Mouse (Mus musculus) embryonic facial prominence, embryonic 15.5 days (tissue): ENCODE results near the gene Gm6040. TPM values are rescaled to one million over a fixed set of nuclear protein-coding genes. Genes with fewer than 3 reads are reported as not detected.

Experiments used
- ATAC-seq: fragments of 200-750 bp; cut with Nextera tagmentation; 2 replicates; pipeline ENCODE4 v1.8.0; 2017; ENCODE audit warnings: low read depth, moderate TSS enrichment; ENCODE audit not compliant: insufficient number of reproducible peaks, low FRiP score, low TSS enrichment
- H3K27ac ChIP-seq: fragments of 300-500 bp; sonication (generic); replicated peaks from 2 replicates; pipeline ENCODE4 v1.5.1; 2015; ENCODE audit warnings: mild to moderate bottlenecking, inconsistent platforms
- H3K27me3 ChIP-seq: fragments of 300-500 bp; sonication (generic); 2 replicates; pipeline ENCODE4 v1.6.1; 2015; ENCODE audit warnings: inconsistent platforms
- H3K36me3 ChIP-seq: fragments of 300-500 bp; sonication (generic); 2 replicates; pipeline ENCODE4 v1.6.1; 2015; ENCODE audit warnings: mild to moderate bottlenecking, inconsistent platforms
- H3K4me1 ChIP-seq: fragments of 300-500 bp; sonication (generic); 2 replicates; pipeline ENCODE4 v1.6.1; 2015; ENCODE audit warnings: inconsistent platforms
- H3K4me2 ChIP-seq: fragments of 300-500 bp; sonication (generic); replicated peaks from 2 replicates; pipeline ENCODE4 v1.6.1; 2015; ENCODE audit warnings: mild to moderate bottlenecking, inconsistent platforms
- H3K4me3 ChIP-seq: fragments of 300-500 bp; sonication (generic); replicated peaks from 2 replicates; pipeline ENCODE4 v1.5.1; 2015; ENCODE audit warnings: mild to moderate bottlenecking, inconsistent platforms
- H3K9ac ChIP-seq: fragments of 300-500 bp; sonication (generic); 2 replicates; pipeline ENCODE4 v1.6.1; 2015; ENCODE audit warnings: inconsistent platforms
- H3K9me3 ChIP-seq: fragments of 300-500 bp; sonication (generic); replicated peaks from 2 replicates; pipeline ENCODE4 v1.6.1; 2016; ENCODE audit warnings: inconsistent platforms
- WGBS: fragments of 180-500 bp; shearing (Covaris S2); methylation state at CpG from one replicate; pipeline ENCODE4 v1.1.7; 2015; 5-methylcytosine and 5-hydroxymethylcytosine counted together
- polyA plus RNA-seq: library from polyadenylated mRNA; unstranded; fragments of >200 nt; fragmentation: Nextera tagmentation; extraction: Ambion mirVana; gene quantifications from 2 replicates; pipeline ENCODE4 v1.2.1, GENCODE M21; 2015

The Gm6040 gene
- not detected in 2 replicates for polyA plus RNA-seq

DNA sequence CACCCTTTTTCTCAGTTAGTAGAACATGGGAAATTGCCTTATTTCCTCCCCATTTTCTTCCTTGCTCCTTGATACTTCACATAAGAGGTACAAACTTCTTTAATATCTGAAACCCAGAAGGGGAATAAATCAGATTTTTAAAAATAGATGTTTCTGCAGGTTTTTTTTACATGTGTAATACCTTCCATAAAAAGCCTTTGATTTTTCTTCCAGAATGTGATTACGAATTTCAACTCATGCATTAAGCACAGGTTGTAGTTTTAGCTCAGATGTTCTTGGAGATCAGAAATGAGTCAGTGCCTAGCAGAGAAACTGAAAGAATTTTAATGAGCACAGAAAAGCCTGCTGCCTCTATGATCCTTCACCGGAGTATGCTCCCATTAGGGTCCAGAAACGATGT, at the start of gene Gm6040:
Gm6040 (minus strand) TSS at position 101 of the 400 bp plus-strand sequence.
- Histone ChIP-seq H3K4me3 (no peak within 1 kb of the TSS), H3K27ac (no peak within 1 kb of the TSS), H3K36me3 (no peaks in the 10 kb centered on the region), H3K9me3 (no peaks in the 10 kb centered on the region), H3K27me3 (no peaks in the 10 kb centered on the region), H3K9ac (no peak within 1 kb of the TSS), H3K4me2 (no peak within 1 kb of the TSS), H3K4me1 (no peaks in the 10 kb centered on the region)
- WGBS = 70% methylated on average over 3 of the region's 3 CpGs
- ATAC-seq = no peak

DNA sequence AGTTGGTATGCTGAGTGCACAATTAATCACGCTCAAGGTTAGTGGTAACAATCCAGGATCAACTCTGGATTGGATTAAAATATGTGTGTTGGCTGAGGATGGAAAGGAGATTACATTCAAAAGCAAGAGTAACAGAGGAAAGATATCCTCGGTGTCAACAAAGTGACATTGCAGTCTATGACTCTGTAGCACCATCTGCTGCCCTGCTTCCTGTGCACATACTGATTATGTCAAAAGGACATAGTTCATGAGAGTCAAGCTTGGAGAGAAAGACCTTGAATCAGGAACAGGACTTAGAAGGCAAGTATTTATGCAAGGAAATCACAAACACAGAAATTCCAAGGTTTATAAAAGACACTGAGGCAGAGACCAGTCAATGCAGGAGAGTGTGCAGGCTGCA, 42.7 kb upstream of the Gm6040 start:
- H3K4me1 ChIP-seq = no peaks in the 10 kb centered on the region
- H3K27me3 ChIP-seq = no peaks in the 10 kb centered on the region
- H3K4me3 ChIP-seq = no peak overlapping the region
- H3K27ac ChIP-seq = no peak overlapping the region
- WGBS = 72% methylated on average over 2 of the region's 2 CpGs
- no peak overlapping the region for H3K4me2 ChIP-seq
- no peak overlapping the region for H3K9ac ChIP-seq
- H3K9me3 ChIP-seq = no peaks in the 10 kb centered on the region
- H3K36me3 ChIP-seq = no peaks in the 10 kb centered on the region
- ATAC-seq = no peak

DNA sequence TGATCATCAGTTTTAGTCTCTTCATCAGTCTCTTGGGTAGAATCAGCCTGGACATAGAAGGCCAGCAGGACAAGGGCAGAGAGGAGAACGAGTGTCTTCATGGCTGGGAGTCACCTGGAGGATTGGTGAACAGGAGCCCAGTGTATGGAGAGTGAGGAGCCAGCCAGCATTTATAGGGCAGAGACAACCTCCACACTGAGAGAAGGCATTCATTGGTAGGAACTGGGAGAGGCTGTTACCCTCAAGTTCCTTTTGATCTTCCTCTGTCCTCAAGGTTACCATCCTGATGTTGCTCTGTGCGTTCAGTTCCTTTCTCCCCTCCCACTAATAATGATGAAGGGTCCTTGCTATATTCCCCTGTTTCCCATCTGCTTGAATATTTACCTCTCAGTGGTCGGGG, 22.7 kb upstream of the Gm6040 start, which contains the start of gene AY761185:
AY761185 (minus strand) TSS at position 101 of the 400 bp plus-strand sequence.
- Histone ChIP-seq H3K9me3 (no peaks in the 10 kb centered on the region), H3K27ac (no peak within 1 kb of the TSS), H3K27me3 (no peaks in the 10 kb centered on the region), H3K4me1 (no peaks in the 10 kb centered on the region), H3K36me3 (no peaks in the 10 kb centered on the region), H3K9ac (no peak within 1 kb of the TSS), H3K4me2 (no peak within 1 kb of the TSS), H3K4me3 (no peak within 1 kb of the TSS)
- no peak for ATAC-seq
- 61% methylated on average over 3 of the region's 3 CpGs for WGBS

DNA sequence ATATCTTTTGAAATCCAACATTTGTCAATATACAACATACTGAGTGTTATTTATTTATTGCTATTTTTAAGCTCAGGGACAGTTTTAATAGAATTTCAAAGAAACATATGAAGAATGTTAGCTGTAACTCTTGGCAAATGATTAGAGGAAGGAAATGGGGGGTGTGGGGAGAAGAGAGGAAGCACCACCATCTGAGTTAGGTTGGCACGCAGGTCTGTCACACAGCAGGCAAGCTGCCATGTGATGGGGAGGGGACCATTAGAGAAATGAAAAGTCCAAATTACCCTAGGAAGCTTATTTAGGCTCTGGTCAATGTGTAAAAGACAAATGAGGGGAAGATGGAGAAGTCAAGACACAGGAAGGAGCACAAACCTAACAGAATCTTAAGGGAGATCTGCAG, 9.6 kb downstream of the Gm6040 start:
- Histone ChIP-seq H3K4me1 (no peaks in the 10 kb centered on the region), H3K9ac (no peak overlapping the region), H3K9me3 (0 out of 2 replicates have a peak, but pooled peaks cover 7% of the 10 kb centered on the region), H3K27me3 (no peaks in the 10 kb centered on the region), H3K4me2 (no peak overlapping the region), H3K27ac (no peak overlapping the region), H3K4me3 (no peak overlapping the region), H3K36me3 (no peaks in the 10 kb centered on the region)
- WGBS = 81% methylated on average over 1 of the region's 1 CpGs
- no peak for ATAC-seq

DNA sequence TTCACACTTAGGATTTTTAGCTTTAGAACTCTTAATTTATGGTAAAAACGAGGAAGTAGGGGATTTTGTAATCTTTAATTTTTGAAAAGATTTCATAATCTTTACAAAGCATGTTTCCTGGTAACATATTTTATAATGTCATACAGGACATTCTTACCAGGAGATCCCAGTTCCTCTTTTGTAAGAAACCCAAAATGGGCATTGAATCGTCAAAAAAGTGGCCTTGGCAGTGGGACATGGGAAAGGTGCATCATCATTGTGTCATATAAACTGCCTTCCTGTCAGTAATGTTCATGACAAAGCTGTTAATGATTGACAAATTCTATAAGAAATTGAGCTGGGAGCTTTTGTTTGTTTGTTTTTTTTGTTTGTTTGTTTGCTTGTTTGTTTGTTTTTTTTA, 13.6 kb downstream of the Gm6040 start:
- no peak overlapping the region for H3K4me3 ChIP-seq
- 54% methylated on average over 2 of the region's 2 CpGs for WGBS
- no peaks in the 10 kb centered on the region for H3K4me1 ChIP-seq
- H3K36me3 ChIP-seq = no peaks in the 10 kb centered on the region
- no peaks in the 10 kb centered on the region for H3K9me3 ChIP-seq
- no peak overlapping the region for H3K27ac ChIP-seq
- ATAC-seq = no peak
- H3K4me2 ChIP-seq = no peak overlapping the region
- H3K9ac ChIP-seq = no peak overlapping the region
- no peaks in the 10 kb centered on the region for H3K27me3 ChIP-seq

DNA sequence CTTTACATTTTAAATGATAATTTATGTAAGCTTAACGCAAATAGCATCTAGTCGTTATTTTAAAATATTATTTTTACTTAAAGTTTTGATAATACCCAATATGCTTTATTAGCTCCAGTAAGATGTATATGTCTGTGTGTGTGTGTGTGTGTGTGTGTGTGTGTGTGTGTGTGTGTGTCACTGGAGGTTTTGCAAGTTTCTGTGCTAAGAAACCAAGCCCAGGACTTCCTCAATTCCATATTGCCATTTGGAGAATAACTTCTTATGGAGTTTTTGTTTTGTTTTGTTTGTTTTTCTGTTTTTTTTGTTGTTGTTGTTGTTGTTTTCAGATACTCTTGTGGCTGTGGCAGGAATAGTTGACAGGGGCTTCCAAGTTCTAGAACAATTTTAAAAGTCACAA, 14.8 kb downstream of the Gm6040 start:
- 83% methylated on average over 2 of the region's 2 CpGs for WGBS
- H3K4me2 ChIP-seq = no peak overlapping the region
- no peaks in the 10 kb centered on the region for H3K4me1 ChIP-seq
- no peaks in the 10 kb centered on the region for H3K9me3 ChIP-seq
- no peak overlapping the region for H3K9ac ChIP-seq
- H3K27ac ChIP-seq = no peak overlapping the region
- no peaks in the 10 kb centered on the region for H3K36me3 ChIP-seq
- H3K27me3 ChIP-seq = no peaks in the 10 kb centered on the region
- no peak for ATAC-seq
- H3K4me3 ChIP-seq = no peak overlapping the region

DNA sequence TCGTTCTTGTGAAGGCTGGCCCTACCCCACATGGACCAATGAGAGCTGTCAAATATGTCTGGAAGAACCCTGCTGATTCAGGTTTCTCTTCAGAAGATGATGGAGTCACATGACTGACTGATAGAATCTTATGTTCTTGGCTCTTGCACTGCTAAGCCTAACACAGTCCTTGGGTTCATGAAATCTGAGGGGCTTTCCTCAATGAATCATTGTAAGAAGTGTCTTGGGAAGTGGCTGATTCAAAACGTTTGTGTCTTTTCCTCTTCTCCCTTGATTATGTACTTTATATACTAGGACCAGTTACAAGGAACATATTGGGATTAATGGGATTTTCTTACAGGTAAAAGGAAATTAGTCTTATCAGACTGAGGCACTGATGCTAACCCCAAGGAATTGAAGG, 19.3 kb downstream of the Gm6040 start, which contains the start of gene Gm15056:
Gm15056 (minus strand) TSS at position 101 of the 400 bp plus-strand sequence.
- WGBS = 45% methylated on average over 2 of the region's 2 CpGs
- H3K4me2 ChIP-seq = no peak within 1 kb of the TSS
- no peaks in the 10 kb centered on the region for H3K27me3 ChIP-seq
- H3K4me3 ChIP-seq = no peak within 1 kb of the TSS
- ATAC-seq = no peak
- H3K36me3 ChIP-seq = no peaks in the 10 kb centered on the region
- no peak within 1 kb of the TSS for H3K9ac ChIP-seq
- H3K27ac ChIP-seq = no peak within 1 kb of the TSS
- H3K4me1 ChIP-seq = no peaks in the 10 kb centered on the region
- no peaks in the 10 kb centered on the region for H3K9me3 ChIP-seq

DNA sequence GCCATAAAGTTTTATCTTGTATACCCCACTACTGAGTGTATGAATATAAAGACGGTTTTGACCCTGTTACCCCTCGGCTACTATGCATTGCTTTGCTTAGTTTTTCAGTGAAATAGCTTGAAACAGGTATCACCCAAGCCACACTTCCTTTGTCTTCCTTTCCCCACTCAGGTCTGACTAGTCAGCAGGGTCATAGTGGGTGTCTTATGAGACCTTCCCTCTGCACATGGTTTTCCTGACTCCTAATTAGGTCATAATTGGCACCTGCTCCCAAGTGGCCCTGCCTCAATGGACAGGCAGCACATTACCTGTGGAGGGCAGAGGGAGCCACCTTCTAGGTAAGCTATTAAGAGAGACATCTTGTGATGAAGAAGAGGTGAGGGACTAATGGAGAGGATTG, 29.5 kb downstream of the Gm6040 start, which contains the start of gene Defb33:
Defb33 (plus strand) TSS at position 301 of the 400 bp plus-strand sequence.
- Histone ChIP-seq H3K27me3 (no peaks in the 10 kb centered on the region), H3K36me3 (no peaks in the 10 kb centered on the region), H3K4me3 (no peak within 1 kb of the TSS), H3K9me3 (0 out of 2 replicates have a peak, but pooled peaks cover 4% of the 10 kb centered on the region), H3K4me2 (no peak within 1 kb of the TSS), H3K9ac (no peak within 1 kb of the TSS), H3K4me1 (no peaks in the 10 kb centered on the region), H3K27ac (no peak within 1 kb of the TSS)
- 89% methylated on average over 2 of the region's 2 CpGs for WGBS
- ATAC-seq = no peak

DNA sequence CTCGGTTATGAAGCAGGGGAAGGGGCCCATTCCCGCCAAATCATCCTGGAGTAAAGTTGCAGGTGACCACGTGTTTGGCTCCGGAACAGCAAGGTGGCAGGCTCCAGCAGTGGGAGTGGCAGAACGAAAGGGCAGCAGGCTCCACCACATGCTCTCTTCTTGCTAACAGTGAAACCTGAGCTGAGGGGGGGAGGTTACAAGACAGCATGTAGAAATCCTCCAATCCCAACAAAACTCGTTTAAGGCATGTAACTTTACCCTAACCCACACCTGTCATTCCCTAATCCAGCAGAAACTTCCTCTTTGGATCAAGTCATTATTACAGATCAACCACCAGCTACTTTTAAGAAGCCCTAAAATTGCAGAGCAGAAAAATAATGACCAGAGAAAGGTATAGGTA, 47.3 kb downstream of the Gm6040 start:
- WGBS = 37% methylated on average over 6 of the region's 6 CpGs
- H3K27ac ChIP-seq = no peak overlapping the region
- H3K36me3 ChIP-seq = no peaks in the 10 kb centered on the region
- H3K27me3 ChIP-seq = no peaks in the 10 kb centered on the region
- no peak overlapping the region for H3K4me2 ChIP-seq
- no peak for ATAC-seq
- H3K9me3 ChIP-seq = no peaks in the 10 kb centered on the region
- no peak overlapping the region for H3K4me3 ChIP-seq
- H3K4me1 ChIP-seq = no peaks in the 10 kb centered on the region
- H3K9ac ChIP-seq = no peak overlapping the region

Other genes with a start within 250 kb of the Gm6040 start
- gene Defb33, start 29.4 kb downstream of the Gm6040 start, polyA plus RNA-seq = not detected in 2 replicates
- gene Gm15056, start 19.4 kb downstream of the Gm6040 start, polyA plus RNA-seq = not detected in 2 replicates
- not detected in 2 replicates for gene AY761185, start 22.6 kb upstream of the Gm6040 start, polyA plus RNA-seq
- not detected in 2 replicates for gene Defa21, start 103.5 kb upstream of the Gm6040 start, polyA plus RNA-seq
- gene Defa23, start 133.0 kb upstream of the Gm6040 start, polyA plus RNA-seq = not detected in 2 replicates
- not detected in 2 replicates for gene Defa35, start 143.0 kb upstream of the Gm6040 start, polyA plus RNA-seq
- gene Defa25, start 162.4 kb upstream of the Gm6040 start, polyA plus RNA-seq = not detected in 2 replicates
- gene Gm14851, start 174.0 kb upstream of the Gm6040 start, polyA plus RNA-seq = not detected in 2 replicates
- gene Defa30, start 212.6 kb upstream of the Gm6040 start, polyA plus RNA-seq = not detected in 2 replicates
- gene Defa22, start 240.2 kb upstream of the Gm6040 start, polyA plus RNA-seq = not detected in 2 replicates